Mouse (Mus musculus) gastrocnemius, adult 2 months (tissue): ENCODE data around the gene Gpatch2. TPM values are rescaled to one million over a fixed set of nuclear protein-coding genes. Genes with fewer than 3 reads are reported as not detected.

ENCODE experiments used
- DNase-seq: peaks from one replicate; pipeline ENCODE4 v3.0.0; 2022
- H3K27ac ChIP-seq: fragments of 200-600 bp; 2 replicates; pipeline ENCODE4 v1.8.1; 2022; ENCODE audit warnings: mild to moderate bottlenecking
- H3K4me3 ChIP-seq: fragments of 200-600 bp; 2 replicates; pipeline ENCODE4 v1.8.1; 2022; ENCODE audit warnings: mild to moderate bottlenecking, moderate library complexity
- CTCF ChIP-seq: fragments of 200-600 bp; IDR thresholded peaks from 2 replicates; pipeline ENCODE4 v1.8.1; 2022; ENCODE audit warnings: antibody characterized with exemption, mild to moderate bottlenecking, moderate library complexity
- intact Hi-C: fragments of 180-260 bp; cut with DNase I; formaldehyde crosslinking; loops from one replicate; pipeline ENCODE4 v1.15.1; 2025
- long read RNA-seq, 2 experiments: library from polyadenylated mRNA; stranded (forward); transcript quantifications; one replicate each; pipeline ENCODE4 v2.0.0; 2021
- total RNA-seq, 2 experiments: library from RNA; stranded (reverse); gene quantifications; 2 replicates each; pipeline ENCODE4 v1.2.3; 2021

Gpatch2 gene
- 10 to 100 TPM; 10.5 to 10.6 TPM for total RNA-seq
- long read RNA-seq, experiment 1, full-length matches to known transcripts, result 8 of 13 reads
- long read RNA-seq, experiment 1, partial matches to known transcripts, result 2 of 13 reads
- long read RNA-seq, experiment 1, other reads (novel, unspliced or antisense), result 3 of 13 reads
- long read RNA-seq, experiment 2, full-length matches to known transcripts, result 4 of 5 reads
- long read RNA-seq, experiment 2, partial matches to known transcripts, result 0 of 5 reads
- long read RNA-seq, experiment 2, other reads (novel, unspliced or antisense), result 1 of 5 reads

DNA sequence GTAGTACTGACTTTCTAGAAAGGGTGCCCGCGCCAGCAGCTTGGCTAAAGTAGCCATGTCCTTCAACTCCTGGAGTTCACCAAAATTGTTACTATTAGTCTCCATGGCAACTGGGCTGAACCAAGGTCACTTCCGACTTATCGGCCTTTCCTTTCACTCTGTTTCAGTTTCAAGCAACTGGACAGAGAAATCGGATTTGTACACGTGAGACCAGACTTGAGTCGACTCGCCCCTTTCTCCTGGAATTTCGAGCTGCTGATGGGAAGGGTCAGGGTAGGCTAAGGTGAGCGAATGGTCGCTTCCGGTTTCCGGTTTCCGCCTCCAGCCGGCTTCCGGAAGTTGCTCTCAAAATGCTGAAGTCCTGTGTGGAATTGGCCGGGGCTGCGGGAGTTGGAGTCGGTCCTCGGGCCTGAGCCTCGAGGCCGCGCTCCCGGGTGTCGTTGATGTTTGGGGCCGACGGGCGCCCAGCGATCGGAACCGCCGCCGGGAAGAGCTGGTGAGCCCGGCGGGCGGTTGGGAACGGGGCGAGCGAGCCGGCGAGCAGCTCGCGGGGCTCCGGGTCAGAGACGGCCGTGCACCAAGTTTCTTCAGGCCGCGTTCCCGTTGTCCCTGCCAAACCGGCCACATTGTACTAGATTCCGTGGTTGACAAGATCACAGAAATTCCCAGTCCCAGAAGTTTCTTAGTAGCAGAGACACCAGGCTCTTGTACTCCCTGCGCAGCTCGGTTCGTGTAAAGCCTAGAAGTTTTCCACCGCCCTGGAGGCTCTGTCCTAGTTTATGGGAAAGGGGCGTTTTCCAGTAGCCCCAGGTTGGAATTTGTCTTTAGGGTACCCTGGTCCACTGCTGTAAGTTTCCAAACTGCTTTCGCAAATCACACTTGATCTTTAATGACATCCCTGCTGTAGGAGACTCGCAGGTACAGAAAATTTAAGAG lies at the start of gene Gpatch2, which contains the start of gene Spata17:
Gene Gpatch2, plus strand, starts transcription at position 328 of the 936 bp plus-strand sequence.
Gene Spata17, minus strand, starts transcription at position 285 of the 936 bp plus-strand sequence.
- TF ChIP-seq CTCF, result no peak
- Histone ChIP-seq H3K27ac (peak within 1 kb of the TSS; percentile 88), H3K4me3 (peak within 1 kb of the TSS; percentile 86)
- intact Hi-C loops, result no loop called here
- DNase-seq, result peak; percentile 89

DNA sequence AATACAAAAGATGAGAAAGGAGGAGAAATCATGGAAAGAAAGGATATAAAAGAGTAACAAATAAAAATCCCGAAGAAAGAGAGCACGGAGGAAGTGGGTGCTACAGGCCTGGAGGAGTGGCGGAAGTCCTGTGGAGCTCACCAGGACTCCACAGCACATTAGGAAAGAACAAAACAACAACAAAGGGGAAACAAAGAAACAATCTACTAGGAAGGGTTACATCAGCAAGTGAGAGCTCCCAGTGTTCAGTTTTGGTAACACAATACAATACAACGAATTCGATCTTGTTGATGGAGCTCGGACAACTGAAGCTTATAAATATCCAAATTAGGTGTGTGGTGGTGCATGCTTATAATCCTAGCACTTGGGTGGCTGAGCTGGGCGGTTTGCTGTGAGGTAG lies 45.7 kb upstream of the Gpatch2 start:
- intact Hi-C loops, result no loop called here
- Histone ChIP-seq H3K4me3 (no peak overlapping the region), H3K27ac (no peak overlapping the region)
- DNase-seq, result no peak
- no peak for TF ChIP-seq CTCF

DNA sequence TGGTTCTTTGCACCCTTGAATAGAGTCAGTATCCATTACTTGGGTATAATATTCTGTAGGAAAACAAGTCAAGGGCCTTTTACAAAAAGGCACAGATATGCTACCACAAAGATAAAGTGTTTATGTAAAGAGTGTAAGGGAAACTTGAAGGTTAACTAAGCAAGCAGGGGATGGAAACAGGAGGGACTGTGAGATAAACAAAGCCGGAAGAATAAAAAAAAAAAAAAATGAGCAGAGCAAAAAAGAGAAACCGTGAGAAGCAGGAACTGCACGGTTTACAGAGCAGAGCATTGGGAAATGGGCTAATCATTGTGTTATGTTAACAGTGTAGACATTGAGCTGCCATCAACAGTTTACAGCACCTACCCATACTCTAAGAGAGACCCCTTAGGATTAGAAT lies 44.9 kb upstream of the Gpatch2 start:
- no peak for TF ChIP-seq CTCF
- Histone ChIP-seq H3K4me3 (no peak overlapping the region), H3K27ac (no peak overlapping the region)
- intact Hi-C loops, result no loop called here
- no peak for DNase-seq

DNA sequence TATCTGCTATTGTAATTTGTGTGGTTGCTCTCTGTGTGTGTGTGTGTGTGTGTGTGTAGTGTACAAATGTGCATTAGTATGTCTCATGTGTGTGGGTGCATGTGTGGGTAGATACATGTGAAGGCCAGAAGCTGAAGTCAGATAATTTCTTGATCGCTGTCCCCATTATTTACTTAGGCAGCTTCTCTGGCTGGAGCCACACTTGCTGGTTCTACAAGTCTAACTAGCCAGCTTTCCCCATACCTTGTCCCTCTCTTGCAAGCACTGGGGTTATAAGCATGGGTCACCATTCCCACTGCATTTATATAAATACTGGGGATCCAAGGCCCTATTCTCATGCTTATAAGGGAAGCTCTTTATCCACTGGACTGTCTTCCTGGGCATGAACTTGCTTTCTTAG lies 39.3 kb upstream of the Gpatch2 start:
- no peak for TF ChIP-seq CTCF
- H3K27ac ChIP-seq, result no peak overlapping the region
- no peak for DNase-seq
- intact Hi-C loops, result no loop called here
- H3K4me3 ChIP-seq, result no peak overlapping the region

DNA sequence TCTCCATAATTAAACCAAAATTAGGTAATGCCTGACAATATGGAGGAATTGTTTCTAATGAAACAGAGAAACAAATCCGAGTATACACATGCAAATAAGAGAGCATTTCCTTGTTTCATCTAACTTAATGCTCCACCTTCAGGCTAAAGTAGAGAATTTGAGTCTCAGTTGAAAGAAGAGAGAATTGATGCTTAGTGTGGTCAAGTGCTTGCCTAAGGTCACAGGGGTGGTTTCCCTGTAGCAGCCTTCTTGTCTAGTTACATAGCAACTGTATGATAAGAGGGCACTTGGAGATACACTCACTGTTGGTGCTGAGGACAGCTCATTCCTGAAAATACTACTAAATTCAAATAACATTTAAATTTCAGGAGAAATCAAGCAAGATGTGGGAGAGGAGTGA lies 36.8 kb upstream of the Gpatch2 start:
- DNase-seq, result no peak
- no peak overlapping the region for H3K27ac ChIP-seq
- no peak for TF ChIP-seq CTCF
- intact Hi-C loops, result no loop called here
- H3K4me3 ChIP-seq, result no peak overlapping the region

DNA sequence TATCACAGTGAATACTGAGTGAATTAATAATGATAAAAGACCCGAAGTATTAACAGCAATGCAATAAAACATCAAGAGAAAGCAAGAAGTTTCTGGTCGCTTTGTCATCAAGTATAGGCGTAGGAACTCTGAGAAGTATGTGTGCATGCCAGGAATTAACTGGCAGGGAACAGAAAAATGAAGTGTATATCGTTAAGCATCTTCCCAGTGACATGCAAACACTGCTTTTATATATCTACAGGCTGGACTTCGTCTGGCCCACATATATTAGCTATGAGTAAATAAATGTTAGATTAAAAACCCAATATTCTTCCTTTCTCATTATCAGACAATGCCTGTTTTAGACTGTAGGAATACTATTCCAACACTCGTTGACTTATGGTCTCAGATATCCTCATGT lies 9.8 kb upstream of the Gpatch2 start:
- TF ChIP-seq CTCF, result no peak

DNA sequence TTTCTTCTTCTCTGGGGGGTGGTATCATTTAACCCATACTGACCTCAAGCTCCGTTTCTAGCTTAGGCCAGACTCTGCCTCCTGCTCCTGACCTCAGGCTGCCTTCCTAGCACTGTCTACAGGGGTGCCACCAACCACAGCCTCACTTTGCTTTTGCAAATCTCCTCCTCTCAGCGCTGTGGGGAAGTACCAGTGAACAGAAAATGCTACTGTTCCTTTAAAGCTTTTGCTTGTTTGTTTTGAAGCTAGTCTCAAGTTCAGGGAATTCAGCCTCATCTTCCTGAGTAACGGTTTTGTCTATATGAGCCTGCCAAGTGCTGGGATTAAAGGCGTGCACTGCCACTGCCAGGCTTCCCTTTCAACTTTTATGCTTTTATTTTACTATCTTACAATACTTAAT lies 5.8 kb upstream of the Gpatch2 start:
- no peak for DNase-seq
- no peak overlapping the region for H3K4me3 ChIP-seq
- TF ChIP-seq CTCF, result no peak
- intact Hi-C loops, result no loop called here
- H3K27ac ChIP-seq, result no peak overlapping the region

More for the DNA sequence above, 9.8 kb upstream of the Gpatch2 start:
- intact Hi-C loops, result no loop called here
- no peak for DNase-seq
- H3K27ac ChIP-seq, result no peak overlapping the region
- H3K4me3 ChIP-seq, result no peak overlapping the region

DNA sequence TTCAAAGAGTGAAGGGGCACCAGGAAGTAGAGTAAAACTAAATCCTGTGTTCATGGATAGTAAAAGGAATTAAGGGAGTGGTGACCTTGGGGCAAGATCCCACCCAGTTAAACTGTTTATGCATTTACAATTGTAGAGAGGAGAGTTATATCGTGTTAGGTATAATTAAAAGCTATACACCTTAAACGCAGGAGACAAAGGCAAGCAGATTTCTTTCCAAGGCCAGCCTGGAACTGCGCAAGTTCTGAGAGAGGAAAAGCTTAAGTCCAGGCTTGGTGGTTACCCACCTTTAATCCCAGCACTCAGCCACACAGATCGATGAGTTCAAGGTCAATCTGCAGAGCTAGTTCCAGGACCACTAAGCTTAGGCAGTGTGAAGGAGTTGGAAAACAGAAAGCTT lies 4.6 kb upstream of the Gpatch2 start:
- intact Hi-C loops, result no loop called here
- no peak overlapping the region for H3K4me3 ChIP-seq
- no peak for TF ChIP-seq CTCF
- no peak for DNase-seq
- H3K27ac ChIP-seq, result no peak overlapping the region

DNA sequence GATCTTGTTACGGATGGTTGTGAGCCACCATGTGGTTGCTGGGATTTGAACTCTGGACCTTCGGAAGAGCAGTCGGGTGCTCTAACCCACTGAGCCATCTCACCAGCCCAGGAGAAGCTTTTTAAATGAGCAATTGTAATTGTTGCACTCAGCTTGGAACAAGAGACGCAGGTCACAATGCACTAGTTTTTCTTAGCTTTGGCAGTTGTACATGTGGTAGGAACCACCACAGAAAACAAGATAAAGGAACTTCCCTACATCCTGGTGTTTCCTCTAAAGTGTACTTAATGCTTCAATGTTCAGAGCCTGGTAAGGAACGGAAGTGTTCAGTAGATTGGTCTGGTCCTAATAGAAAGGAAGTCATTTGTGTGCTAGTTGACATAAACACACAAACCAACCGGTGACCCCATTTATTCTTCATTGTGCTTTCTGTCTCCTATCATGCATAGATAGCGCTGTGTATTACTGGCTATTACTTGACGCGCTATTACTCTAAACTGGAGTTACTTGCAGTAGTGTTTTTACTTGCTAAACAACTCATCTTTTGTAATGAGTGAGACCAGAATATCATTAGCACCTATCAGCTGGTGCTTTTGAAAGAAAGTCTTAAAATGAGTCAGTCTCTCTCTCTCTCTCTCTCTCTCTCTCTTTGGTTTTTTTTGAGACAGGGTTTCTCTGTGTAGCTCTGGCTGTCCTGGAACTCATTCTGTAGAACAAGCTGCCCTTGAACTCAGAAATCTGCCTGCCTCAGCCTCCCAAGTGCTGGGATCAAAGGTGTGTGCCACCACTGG lies 1.5 kb downstream of the Gpatch2 start:
- TF ChIP-seq CTCF, result no peak
- Histone ChIP-seq H3K4me3 (peak overlapping the region; percentile 5; the same call in 1 of the 2 replicates), H3K27ac (no peak overlapping the region)
- intact Hi-C loops, result no loop called here
- no peak for DNase-seq

DNA sequence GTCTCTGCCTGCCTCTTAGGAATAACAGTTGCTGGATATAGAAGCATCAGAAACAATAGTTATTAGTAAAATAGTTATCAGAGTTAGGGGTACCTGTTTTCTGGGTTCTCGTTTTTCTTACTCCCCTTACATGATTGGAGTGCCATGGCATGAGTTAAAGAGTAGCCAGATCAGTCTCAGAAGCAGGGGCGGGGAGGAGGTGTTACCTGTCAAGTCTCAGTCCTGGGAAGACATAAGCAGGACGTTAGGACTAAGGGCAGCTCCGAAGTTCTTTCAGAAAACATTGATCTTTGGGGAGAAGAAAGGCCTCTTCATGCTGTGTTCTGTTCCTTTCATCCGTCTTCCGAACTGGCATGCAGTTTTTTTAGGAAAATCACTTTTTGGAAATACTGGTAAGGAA lies 5.4 kb downstream of the Gpatch2 start:
- Histone ChIP-seq H3K27ac (no peak overlapping the region), H3K4me3 (no peak overlapping the region)
- intact Hi-C loops, result no loop called here
- no peak for DNase-seq
- no peak for TF ChIP-seq CTCF

DNA sequence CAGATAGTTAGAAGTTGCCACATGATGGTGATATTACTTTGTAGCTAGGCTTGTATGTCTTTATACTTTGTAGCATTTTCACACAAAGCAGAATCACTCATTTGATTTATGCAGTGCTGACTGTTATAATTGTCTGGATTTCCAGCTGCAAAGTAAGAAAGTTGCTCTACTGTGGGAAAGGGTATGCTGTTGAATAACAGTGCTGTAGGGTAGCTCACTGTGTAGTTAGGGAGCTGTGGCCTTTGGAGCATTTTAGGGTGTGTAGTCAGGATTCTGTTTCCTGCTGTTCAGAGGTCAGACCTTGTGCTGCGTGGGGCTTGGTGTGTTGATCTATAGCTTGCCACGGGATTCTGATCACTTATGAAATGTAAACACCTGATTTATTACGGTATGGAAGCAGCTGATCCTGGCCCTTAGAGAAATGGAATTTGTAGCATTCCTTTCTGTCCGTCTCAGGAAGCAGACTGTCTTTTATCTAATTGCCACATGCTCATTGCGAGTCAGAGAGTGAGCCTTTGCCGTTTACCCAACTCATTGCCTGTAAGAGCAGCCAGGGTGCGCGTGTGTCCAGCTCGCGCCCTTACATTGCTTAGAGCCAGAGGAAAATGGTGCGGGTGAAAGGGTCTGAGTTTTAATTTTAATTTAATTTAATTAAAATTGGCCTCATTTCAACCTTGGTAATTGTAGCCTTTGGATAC lies 11.2 kb downstream of the Gpatch2 start:
- Histone ChIP-seq H3K4me3 (peak overlapping the region; percentile 51), H3K27ac (peak overlapping the region; percentile 28; the same call in 1 of the 2 replicates)
- no peak for DNase-seq
- no peak for TF ChIP-seq CTCF
- intact Hi-C loops, result no loop called here
